Mouse (Mus musculus): ENCODE data around the gene Oosp2.

GRCm38 (mm10) chr19:11646166-11646565 is 14.2 kb downstream of the Oosp2 start:
- TF ChIP-seq MAX (IDR thresholded peaks at IDR 0.05) (no peak), MYOG (IDR thresholded peaks at IDR 0.05; ENCODE audit: control insufficient read depth, extremely low read depth, insufficient read length) (no peak), CTCF (IDR thresholded peaks at IDR 0.05; ENCODE audit: control insufficient read depth, insufficient read depth, insufficient read length) (no peak), CEBPB (IDR thresholded peaks at IDR 0.05; ENCODE audit: low read depth) (no peak), USF1 (IDR thresholded peaks at IDR 0.05; ENCODE audit: low read depth) (no peak), FOSL1 (IDR thresholded peaks at IDR 0.05; ENCODE audit: insufficient read depth, low read length, poor library complexity, severe bottlenecking) (no peak), MYOD1 (IDR thresholded peaks at IDR 0.05; ENCODE audit: control insufficient read depth, insufficient read length, low read depth) (no peak)

All from C2C12 (cell line).